ENCODE assay signal across 22 mouse cellular contexts in genomic region chr10:22142926-22143325, GRCm38 (mm10). TPM values are rescaled to one million over a fixed set of nuclear protein-coding genes. Genes with fewer than 3 reads are reported as not detected.
"Had no signal": no experiment of that assay in that cellular context is flagged by ENCODE, and none has a peak within 500 bp of the region (broad histone marks: within the 10 kb centered on the region; RNA-seq: fewer than 3 reads in every experiment).

No protein-coding gene starts in this region.

- DNase-seq: gastrocnemius, postnatal 14 days; gastrocnemius, postnatal 36 days; heart, adult 2 months; heart, postnatal 14 days; heart, postnatal 36 days; kidney, adult 11 months; kidney, adult 9 months; layer of hippocampus, adult 9-11 months; layer of hippocampus, postnatal 36 days; left cerebral cortex, postnatal 4 days had no signal

- ATAC-seq: hindbrain, postnatal 0 days; intestine, embryonic 16.5 days; liver, embryonic 12.5 days had no signal

RNA-seq across cellular contexts. Expression of gene E030030I06Rik, which starts 6.1 kb away (rescaled TPM):
- total RNA-seq: layer of hippocampus, postnatal 36 days had no signal

RNA-seq across cellular contexts. Expression of gene Raet1e, which starts 15.4 kb away (rescaled TPM):
- total RNA-seq: gastrocnemius, postnatal 36 days; heart, adult 2 months; heart, postnatal 36 days; hematopoietic stem cell, adult 5-6 weeks; layer of hippocampus, adult 18-20 months; layer of hippocampus, adult 8-10 months; layer of hippocampus, postnatal 14 days; layer of hippocampus, postnatal 36 days; left cerebral cortex, adult 18-20 months; left cerebral cortex, adult 8-10 months; left cerebral cortex, postnatal 25 days had no signal

RNA-seq across cellular contexts. Expression of gene H60b, which starts 15.5 kb away (rescaled TPM):
- total RNA-seq: gastrocnemius, adult 18-20 months; gastrocnemius, adult 8-10 months; gastrocnemius, postnatal 14 days; gastrocnemius, postnatal 36 days; heart, adult 2 months; heart, postnatal 14 days; heart, postnatal 36 days; hematopoietic stem cell, adult 5-6 weeks; hindbrain, postnatal 0 days; layer of hippocampus, adult 18-20 months; layer of hippocampus, adult 8-10 months; layer of hippocampus, postnatal 14 days; layer of hippocampus, postnatal 36 days; left cerebral cortex, postnatal 25 days had no signal
